Mouse (Mus musculus): ENCODE data around the gene Map7.

- TF ChIP-seq POLR2A (IDR thresholded peaks at IDR 0.05; ENCODE audit: low read depth, low read length) = no peak
- TF ChIP-seq CTCF (conservative IDR thresholded peaks at IDR 0.05; ENCODE audit: insufficient read depth, insufficient read length, low read depth, low read length) = no peak
These were observed 125.8 kb downstream of the Map7 start for GRCm38 (mm10) chr10:20274022-20274421.
